In genomic region chr7:119860554-119860953, GRCm38 (mm10) we compare ENCODE assay signal across 16 mouse cellular contexts. TPM values are rescaled to one million over a fixed set of nuclear protein-coding genes. Genes with fewer than 3 reads are reported as not detected.
DNase-seq lines count a peak whose midpoint lies in the region; ATAC-seq and TF ChIP-seq lines count a peak whose summit lies in the region.
"Had no signal": no experiment of that assay in that cellular context is flagged by ENCODE, and none has a peak within 500 bp of the region (broad histone marks: within the 10 kb centered on the region; RNA-seq: fewer than 3 reads in every experiment).

No protein-coding gene starts in this region.

- WGBS in intestine, embryonic 16.5 days = 67% methylated on average over 2 of the region's 2 CpGs
- 94% methylated on average over 2 of the region's 2 CpGs for WGBS in forebrain, embryonic 11.5 days

- no peak for DNase-seq in layer of hippocampus, adult 2 months (ENCODE audit: low spot score in 2 of 2)
- no peak for DNase-seq in layer of hippocampus, postnatal 25 days (ENCODE audit: extremely low spot score in 1 of 2, low spot score in 1 of 2)
- DNase-seq in forebrain, embryonic 11.5 days (ENCODE audit: low spot score) = no peak
- no peak for DNase-seq in adrenal gland, adult (ENCODE audit: inconsistent age in 2 of 2, low spot score in 1 of 2)
- no peak for DNase-seq in left cerebral cortex, postnatal 25 days (ENCODE audit: low spot score in 2 of 2)
- DNase-seq: adrenal gland, postnatal 14 days; cerebellum, postnatal 14 days; gastrocnemius, postnatal 10 days; left cerebral cortex, postnatal 4 days; lung, postnatal 14 days; right cerebral cortex, postnatal 25 days had no signal

- TF ChIP-seq CTCF in layer of hippocampus, adult 2 months (conservative IDR thresholded peaks at IDR 0.05) = no peak

- no peak overlapping the region for H3K9ac ChIP-seq in intestine, embryonic 16.5 days (ENCODE audit: low read depth, low read length)
- no peak overlapping the region for H3K9ac ChIP-seq in forebrain, embryonic 11.5 days (ENCODE audit: low read length)
- H3K9ac ChIP-seq: heart, embryonic 13.5 days; liver, embryonic 15.5 days had no signal

- H3K4me2 ChIP-seq in intestine, embryonic 16.5 days (ENCODE audit: low read depth, low read length) = no peak overlapping the region
- H3K4me2 ChIP-seq in forebrain, embryonic 11.5 days (ENCODE audit: low read depth, low read length, severe bottlenecking) = no peak overlapping the region
- H3K4me2 ChIP-seq: liver, embryonic 15.5 days; midbrain, embryonic 12.5 days had no signal

- no peak overlapping the region for H3K4me3 ChIP-seq in layer of hippocampus, adult 2 months
- no peak overlapping the region for H3K4me3 ChIP-seq in intestine, embryonic 16.5 days (ENCODE audit: low read length)
- no peak overlapping the region for H3K4me3 ChIP-seq in forebrain, embryonic 11.5 days (ENCODE audit: low read depth, low read length)
- H3K4me3 ChIP-seq: heart, embryonic 13.5 days; liver, embryonic 15.5 days; midbrain, embryonic 12.5 days had no signal

- 0 out of 2 replicates have a peak, but pooled peaks cover 5% of the 10 kb centered on the region for H3K36me3 ChIP-seq in intestine, embryonic 16.5 days (ENCODE audit: control insufficient read depth, insufficient read depth, low read length)
- H3K36me3 ChIP-seq in forebrain, embryonic 11.5 days (ENCODE audit: control insufficient read depth, insufficient read depth, low read length) = no peaks in the 10 kb centered on the region; the same call in 1 of the 2 replicates

- peaks cover 20% of the 10 kb centered on the region for H3K4me1 ChIP-seq in intestine, embryonic 16.5 days (ENCODE audit: control insufficient read depth, insufficient read depth, low read length)
- peaks cover 4% of the 10 kb centered on the region; the same call in 1 of the 2 replicates for H3K4me1 ChIP-seq in forebrain, embryonic 11.5 days (replicated peaks; ENCODE audit: control insufficient read depth, insufficient read depth, low read length)

- intact Hi-C loops in left cerebral cortex, postnatal 25 days (cut with DNase I) = no loop called here

- peak; percentile 16 for ATAC-seq in activated CD4-positive, CD25-positive, alpha-beta regulatory T cell, adult 4 months
- ATAC-seq in intestine, embryonic 16.5 days = peak; percentile 92
- ATAC-seq in forebrain, embryonic 11.5 days (replicated peaks; ENCODE audit: low FRiP score) = no peak

- no peaks in the 10 kb centered on the region for H3K27me3 ChIP-seq in intestine, embryonic 16.5 days (replicated peaks; ENCODE audit: control insufficient read depth, insufficient read depth, low read length)
- H3K27me3 ChIP-seq in forebrain, embryonic 11.5 days (ENCODE audit: control insufficient read depth, insufficient read depth, low read length) = no peaks in the 10 kb centered on the region
- H3K27me3 ChIP-seq: heart, embryonic 13.5 days; liver, embryonic 15.5 days; midbrain, embryonic 12.5 days had no signal

- H3K27ac ChIP-seq in layer of hippocampus, adult 2 months = peak overlapping the region; percentile 69; the same call in 1 of the 2 replicates
- no peak overlapping the region for H3K27ac ChIP-seq in intestine, embryonic 16.5 days (ENCODE audit: low read length)
- no peak overlapping the region for H3K27ac ChIP-seq in forebrain, embryonic 11.5 days (ENCODE audit: low read depth, low read length)
- H3K27ac ChIP-seq: liver, embryonic 15.5 days had no signal

- no peaks in the 10 kb centered on the region for H3K9me3 ChIP-seq in intestine, embryonic 16.5 days (ENCODE audit: control insufficient read depth, low read length)
- no peaks in the 10 kb centered on the region for H3K9me3 ChIP-seq in forebrain, embryonic 11.5 days (ENCODE audit: control insufficient read depth, low read length)
- H3K9me3 ChIP-seq: heart, embryonic 13.5 days; liver, embryonic 15.5 days; midbrain, embryonic 12.5 days had no signal

RNA-seq across cellular contexts. Expression of gene Lyrm1, which starts 35.1 kb away (rescaled TPM):
- total RNA-seq in layer of hippocampus, adult 2 months (2021) = 10 to 100 TPM in 1 of 2 experiments, 1 to 10 TPM in 1; 9.8 to 10.8 TPM
- 10 to 100 TPM; 10.4 TPM for total RNA-seq in layer of hippocampus, postnatal 25 days (2021)
- 10 to 100 TPM; 20.3 to 22.3 TPM for polyA plus RNA-seq in activated CD4-positive, CD25-positive, alpha-beta regulatory T cell, adult 4 months (2017; shearing (Covaris generic))
- polyA plus RNA-seq in intestine, embryonic 16.5 days (2015; fragmentation: Nextera tagmentation; extraction: Ambion mirVana) = 10.3 and 10.7 TPM in 2 replicates
- polyA plus RNA-seq in forebrain, embryonic 11.5 days (2014; fragmentation: Nextera tagmentation; extraction: Ambion mirVana) = 9.6 and 10.2 TPM in 2 replicates
- 10 to 100 TPM; 11.6 to 12.1 TPM for total RNA-seq in left cerebral cortex, postnatal 25 days (2021)

RNA-seq across cellular contexts. Expression of gene Dcun1d3, which starts 35.5 kb away (rescaled TPM):
- total RNA-seq in layer of hippocampus, adult 2 months (2021) = 10 to 100 TPM; 22.3 TPM
- 10 to 100 TPM; 22.1 TPM for total RNA-seq in layer of hippocampus, postnatal 25 days (2021)
- 1 to 10 TPM; 6.1 to 7.7 TPM for polyA plus RNA-seq in activated CD4-positive, CD25-positive, alpha-beta regulatory T cell, adult 4 months (2017; shearing (Covaris generic))
- polyA plus RNA-seq in intestine, embryonic 16.5 days (2015; fragmentation: Nextera tagmentation; extraction: Ambion mirVana) = 13.1 and 13.9 TPM in 2 replicates
- 9.4 and 10.2 TPM in 2 replicates for polyA plus RNA-seq in forebrain, embryonic 11.5 days (2014; fragmentation: Nextera tagmentation; extraction: Ambion mirVana)
- total RNA-seq in left cerebral cortex, postnatal 25 days (2021) = 10 to 100 TPM; 29.8 to 35.6 TPM
